Mouse (Mus musculus) gastrocnemius, adult 8-10 months (tissue): ENCODE measurements around the gene Gm17482. TPM values are rescaled to one million over a fixed set of nuclear protein-coding genes. Genes with fewer than 3 reads are reported as not detected.

Experiments
- DNase-seq, 2 experiments: peaks; one replicate each; pipeline ENCODE4 v3.0.0; 2022; ENCODE audit warnings: low spot score in 2 of 2
- total RNA-seq, 4 experiments: library from RNA; stranded (reverse); gene quantifications; 2 replicates each; pipeline ENCODE4 v1.2.4; 2022

Gene Gm17482
- total RNA-seq, 4 experiments from 2014 or later = not detected

DNA sequence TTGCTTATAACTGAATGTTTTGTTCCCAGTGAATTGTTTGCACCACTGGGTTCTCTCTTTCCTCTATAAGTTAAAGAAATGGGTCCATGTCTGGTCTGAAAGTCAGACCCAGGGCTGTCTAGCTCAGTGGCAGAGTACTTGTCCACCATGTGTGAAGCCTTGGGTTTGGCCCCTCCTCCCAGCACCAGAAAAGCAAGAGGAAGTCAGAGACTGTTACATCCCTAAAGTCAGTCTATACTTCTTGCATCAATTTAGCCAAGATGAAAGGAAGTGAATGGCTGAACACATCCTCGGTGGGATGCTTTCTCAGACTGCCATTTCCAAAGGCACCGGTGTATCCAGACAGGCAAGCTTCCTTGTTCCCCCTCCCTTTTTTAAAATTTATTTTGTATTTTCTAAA lies 63.9 kb downstream of the Gm17482 start:
- no peak for DNase-seq

DNA sequence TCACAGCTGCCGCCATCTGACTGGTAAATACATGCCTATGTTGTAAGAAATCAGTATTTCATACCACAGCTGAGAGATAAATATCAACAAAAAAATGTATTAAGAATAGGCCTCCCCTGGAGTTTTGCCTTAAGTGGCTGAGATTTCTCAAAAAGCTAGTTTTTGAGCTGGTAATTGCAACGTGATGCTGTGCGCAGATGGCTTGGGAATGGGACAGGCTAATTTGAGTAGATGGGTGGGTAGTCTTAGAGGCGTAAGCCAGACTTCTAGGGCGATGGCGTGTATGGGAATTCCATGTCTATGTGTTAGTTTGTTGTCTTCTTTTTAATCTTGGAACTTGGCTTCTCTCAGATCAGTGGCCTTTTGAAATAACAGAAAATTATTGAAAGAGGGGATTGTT lies 64.7 kb downstream of the Gm17482 start:
- no peak for DNase-seq

DNA sequence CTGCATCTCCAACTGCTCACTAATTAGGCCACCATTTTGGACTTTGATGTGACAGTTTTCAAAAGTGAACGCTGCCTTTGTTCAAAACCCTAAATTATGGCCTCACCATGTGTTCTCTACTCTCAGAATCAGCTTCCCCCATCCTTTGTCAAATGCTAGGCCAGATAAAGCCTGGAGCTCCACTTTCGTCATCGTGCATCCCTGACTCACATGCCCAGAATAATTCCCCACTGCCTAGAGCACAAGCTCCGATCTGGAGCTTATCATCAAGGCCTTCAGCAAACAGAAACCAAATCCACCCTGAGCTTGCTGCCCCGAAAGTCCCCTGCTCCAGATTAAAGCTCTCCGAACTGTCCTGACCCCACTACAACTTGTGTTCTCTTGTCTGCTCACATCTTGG lies 65.5 kb downstream of the Gm17482 start:
- DNase-seq = no peak

DNA sequence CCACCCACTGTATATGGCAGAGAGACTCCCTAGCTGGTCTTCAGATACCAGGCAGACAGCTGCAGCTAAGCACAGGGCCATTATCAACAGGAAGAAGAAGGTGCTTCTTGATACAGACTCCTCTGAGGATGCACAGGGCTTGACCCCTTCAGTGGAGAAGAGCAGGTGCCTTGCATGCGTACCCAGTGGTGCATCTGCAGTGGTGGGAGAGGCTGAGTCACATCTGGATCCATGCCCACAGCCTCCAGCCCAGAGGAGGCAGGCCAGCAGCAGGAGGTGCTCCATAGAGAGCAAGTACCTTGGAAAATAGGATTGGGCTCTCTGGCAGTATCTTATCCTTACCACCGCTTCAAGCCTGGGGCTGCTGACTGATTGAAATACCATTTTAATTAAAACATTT lies 66.7 kb downstream of the Gm17482 start:
- no peak for DNase-seq

DNA sequence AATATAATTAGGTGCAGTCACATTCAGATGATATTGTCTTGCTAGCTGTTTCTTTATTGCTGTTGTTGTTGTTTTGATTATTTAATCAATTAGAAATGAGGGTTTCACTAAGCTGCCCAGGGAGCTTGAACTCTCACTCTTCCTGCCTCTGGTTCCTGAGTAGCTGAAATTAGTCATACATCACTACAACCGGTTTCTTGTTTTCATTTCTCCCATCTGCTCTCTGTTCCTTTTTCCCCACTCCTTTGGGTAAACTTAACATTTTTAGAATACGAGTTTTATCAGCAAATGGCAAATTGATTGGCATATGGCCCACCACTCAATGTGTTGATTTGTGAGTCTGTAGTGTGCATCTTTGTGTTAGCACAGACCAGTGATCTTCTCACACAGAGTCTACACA lies 80.0 kb downstream of the Gm17482 start:
- DNase-seq = no peak

Other genes with a start within 250 kb of the Gm17482 start
- gene Tamm41, start 189.5 kb upstream of the Gm17482 start, total RNA-seq = 1 to 10 TPM; 6.8 to 8.8 (median 7.6) TPM
- gene Syn2, start 92.4 kb upstream of the Gm17482 start, total RNA-seq = under 1 TPM; 0.13 to 0.70 (median 0.58) TPM
- 10 to 100 TPM in 3 of 4 experiments, 1 to 10 TPM in 1; 6.5 to 19.5 (median 15.6) TPM for gene Timp4, start 24.9 kb downstream of the Gm17482 start, total RNA-seq
- 1 to 10 TPM; 1.4 to 5.1 (median 3.0) TPM for gene Pparg, start 133.6 kb downstream of the Gm17482 start, total RNA-seq